Mouse (Mus musculus): ENCODE results near the gene Tfip11. TPM values are rescaled to one million over a fixed set of nuclear protein-coding genes. Genes with fewer than 3 reads are reported as not detected.
A peak's percentile ranks its signal among the peaks of the same experiment; 100 is the strongest.

The Tfip11 gene
- total and polyA plus RNA-seq, 3 experiments, result 8.8 to 28.6 (median 23.8) TPM

- no peak for TF ChIP-seq BHLHE40 (IDR thresholded peaks at IDR 0.05; ENCODE audit: low read depth, low read length)
- 0 out of 2 replicates have a peak, but pooled peaks have one; percentile 16 for TF ChIP-seq CHD2 (IDR thresholded peaks at IDR 0.05; ENCODE audit: low read length)
- Histone ChIP-seq H3K4me3 (replicated peaks in 1 of 3; ENCODE audit: low read depth in 2 of 3, low read length in 2 of 3, poor library complexity in 1 of 3) (no peak overlapping the region), H3K9ac (ENCODE audit: insufficient read depth, low read depth) (no peak overlapping the region), H3K27me3 (replicated peaks) (no peaks in the 10 kb centered on the region), H3K36me3 (replicated peaks in 1 of 2; ENCODE audit: control insufficient read depth in 1 of 2, insufficient read depth in 1 of 2, low read length in 1 of 2) (peaks cover 0 to 22% of the 10 kb centered on the region in 2 experiments), H3K4me1 (ENCODE audit: control insufficient read depth in 1 of 2, insufficient read depth in 2 of 2) (peaks cover 25 to 64% of the 10 kb centered on the region in 2 experiments), H3K4me2 (ENCODE audit: insufficient read depth, low read depth, poor library complexity, severe bottlenecking) (peak overlapping the region; percentile 44), H3K27ac (ENCODE audit: insufficient read depth, low read depth) (no peak overlapping the region), H3K9me3 (replicated peaks; ENCODE audit: low read length) (no peaks in the 10 kb centered on the region), H3K79me2 (replicated peaks; ENCODE audit: control insufficient read depth, extremely low read depth, insufficient read depth, poor library complexity, severe bottlenecking) (no peaks in the 10 kb centered on the region)
- DNase-seq (ENCODE audit: extremely low read depth), result peak; percentile 50
- dilution Hi-C loops (cut with MboI; ENCODE audit: extremely low pct_ligation_motif_present, extremely low pct_unique_long_range_greater_than_20kb, low sequenced_read_pairs) (no loop called here), in situ Hi-C loops (cut with MboI; ENCODE audit: low pct_ligation_motif_present, low pct_unique_long_range_greater_than_20kb, low sequenced_read_pairs) (no loop called here)
Measured at GRCm38 (mm10) chr5:112286608-112286983, 39.6 kb upstream of the Tfip11 start.

- H3K27me3 ChIP-seq (replicated peaks), result no peaks in the 10 kb centered on the region
- H3K79me2 ChIP-seq (replicated peaks; ENCODE audit: control insufficient read depth, extremely low read depth, insufficient read depth, poor library complexity, severe bottlenecking), result no peaks in the 10 kb centered on the region
- no peak overlapping the region for H3K9ac ChIP-seq (ENCODE audit: insufficient read depth, low read depth)
- in situ Hi-C loops (cut with MboI; ENCODE audit: low pct_ligation_motif_present, low pct_unique_long_range_greater_than_20kb, low sequenced_read_pairs), result no loop called here
- dilution Hi-C loops (cut with MboI; ENCODE audit: extremely low pct_ligation_motif_present, extremely low pct_unique_long_range_greater_than_20kb, low sequenced_read_pairs), result no loop called here
- H3K4me3 ChIP-seq (replicated peaks in 1 of 3; ENCODE audit: low read depth in 2 of 3, low read length in 2 of 3, poor library complexity in 1 of 3), result no peak overlapping the region
- H3K4me2 ChIP-seq (ENCODE audit: insufficient read depth, low read depth, poor library complexity, severe bottlenecking), result peak overlapping the region; percentile 44
- peaks cover 0 to 22% of the 10 kb centered on the region in 2 experiments for H3K36me3 ChIP-seq (replicated peaks in 1 of 2; ENCODE audit: control insufficient read depth in 1 of 2, insufficient read depth in 1 of 2, low read length in 1 of 2)
- H3K4me1 ChIP-seq (ENCODE audit: control insufficient read depth in 1 of 2, insufficient read depth in 2 of 2), result peaks cover 25 to 69% of the 10 kb centered on the region in 2 experiments
- TF ChIP-seq USF1 (IDR thresholded peaks at IDR 0.05; ENCODE audit: low read depth, low read length) (0 out of 2 replicates have a peak, but pooled peaks have one; percentile 2), ELF1 (IDR thresholded peaks at IDR 0.05; ENCODE audit: low read depth, low read length) (peak; percentile 53), IRF4 (IDR thresholded peaks at IDR 0.05; ENCODE audit: low read depth, low read length) (0 out of 2 replicates have a peak, but pooled peaks have one; percentile 16), PAX5 (IDR thresholded peaks at IDR 0.05; ENCODE audit: low read length) (no peak), MAX (IDR thresholded peaks at IDR 0.05; ENCODE audit: low read length) (peak; percentile 58; the same call in 1 of the 2 replicates), RCOR1 (conservative IDR thresholded peaks at IDR 0.05; ENCODE audit: low read depth, low read length) (no peak), BHLHE40 (IDR thresholded peaks at IDR 0.05; ENCODE audit: low read depth, low read length) (peak; percentile 93), JUND (conservative IDR thresholded peaks at IDR 0.05; ENCODE audit: low read depth, low read length) (no peak), SIN3A (IDR thresholded peaks at IDR 0.05; ENCODE audit: low read length) (no peak), JUN (IDR thresholded peaks at IDR 0.05; ENCODE audit: insufficient read depth, low read depth, low read length) (no peak), ETS1 (conservative IDR thresholded peaks at IDR 0.05; ENCODE audit: low read depth, low read length) (peak; percentile 53), RAD21 (IDR thresholded peaks at IDR 0.05; ENCODE audit: low read depth, low read length) (no peak), HCFC1 (IDR thresholded peaks at IDR 0.05; ENCODE audit: low read depth, low read length) (no peak), EP300 (IDR thresholded peaks at IDR 0.05; ENCODE audit: low read length) (peak; percentile 64), ZNF384 (IDR thresholded peaks at IDR 0.05; ENCODE audit: low read depth, low read length) (peak; percentile 92), TCF12 (IDR thresholded peaks at IDR 0.05; ENCODE audit: low read depth, low read length) (peak; percentile 24; the same call in 1 of the 2 replicates), MEF2A (IDR thresholded peaks at IDR 0.05; ENCODE audit: borderline replicate concordance, low read depth, low read length) (no peak)
- H3K27ac ChIP-seq (ENCODE audit: insufficient read depth, low read depth), result peak overlapping the region; percentile 17; the same call in 1 of the 2 replicates
- H3K9me3 ChIP-seq (replicated peaks; ENCODE audit: low read length), result no peaks in the 10 kb centered on the region
- peak; percentile 75 for DNase-seq (ENCODE audit: extremely low read depth)
Measured at GRCm38 (mm10) chr5:112286984-112287641, 39.0 kb upstream of the Tfip11 start.

Measured in CH12.LX (cell line).